Mouse (Mus musculus): Measurements from ENCODE around the gene Ppwd1. TPM values are rescaled to one million over a fixed set of nuclear protein-coding genes. Genes with fewer than 3 reads are reported as not detected.

Gene Ppwd1
- polyA plus RNA-seq, 1 experiment, result 57.4 TPM

- H3K4me3 ChIP-seq (ENCODE audit: low read depth, low read length), result no peak overlapping the region
- no peak overlapping the region for H3K9ac ChIP-seq (ENCODE audit: low read depth, poor library complexity, severe bottlenecking)
- no peak for TF ChIP-seq EP300 (IDR thresholded peaks at IDR 0.05; ENCODE audit: insufficient read depth, low read depth, low read length)
- H3K4me1 ChIP-seq (ENCODE audit: control insufficient read depth, insufficient read depth, low read length), result no peaks in the 10 kb centered on the region
- H3K9me3 ChIP-seq (replicated peaks; ENCODE audit: control insufficient read depth, insufficient read depth, low read length, poor library complexity, severe bottlenecking), result no peaks in the 10 kb centered on the region
- peaks cover 12% of the 10 kb centered on the region for H3K36me3 ChIP-seq (ENCODE audit: control insufficient read depth, insufficient read depth, low read length, poor library complexity, severe bottlenecking)
- no peaks in the 10 kb centered on the region for H3K27me3 ChIP-seq (ENCODE audit: control insufficient read depth, insufficient read depth, low read length, poor library complexity, severe bottlenecking)
- no peak overlapping the region for H3K27ac ChIP-seq (ENCODE audit: insufficient read depth, low read length)
Measured at GRCm38 (mm10) chr13:104172498-104172897, 56.1 kb downstream of the Ppwd1 start.

- H3K9ac ChIP-seq (ENCODE audit: low read depth, poor library complexity, severe bottlenecking), result no peak overlapping the region
- no peaks in the 10 kb centered on the region for H3K27me3 ChIP-seq (ENCODE audit: control insufficient read depth, insufficient read depth, low read length, poor library complexity, severe bottlenecking)
- no peak overlapping the region for H3K27ac ChIP-seq (ENCODE audit: insufficient read depth, low read length)
- peaks cover 19% of the 10 kb centered on the region for H3K36me3 ChIP-seq (ENCODE audit: control insufficient read depth, insufficient read depth, low read length, poor library complexity, severe bottlenecking)
- H3K4me1 ChIP-seq (ENCODE audit: control insufficient read depth, insufficient read depth, low read length), result no peaks in the 10 kb centered on the region
- H3K9me3 ChIP-seq (replicated peaks; ENCODE audit: control insufficient read depth, insufficient read depth, low read length, poor library complexity, severe bottlenecking), result no peaks in the 10 kb centered on the region
- TF ChIP-seq POLR2A (IDR thresholded peaks at IDR 0.05; ENCODE audit: insufficient read depth, low read length) (no peak), EP300 (IDR thresholded peaks at IDR 0.05; ENCODE audit: insufficient read depth, low read depth, low read length) (no peak), CTCF (IDR thresholded peaks at IDR 0.05; ENCODE audit: low read depth, low read length) (no peak)
- H3K4me3 ChIP-seq (ENCODE audit: low read depth, low read length), result no peak overlapping the region
Measured at GRCm38 (mm10) chr13:104171711-104172110, 56.9 kb downstream of the Ppwd1 start.

- no peak overlapping the region for H3K27ac ChIP-seq (ENCODE audit: insufficient read depth, low read length)
- TF ChIP-seq CTCF (IDR thresholded peaks at IDR 0.05; ENCODE audit: low read depth, low read length), result no peak
- no peak for TF ChIP-seq POLR2A (IDR thresholded peaks at IDR 0.05; ENCODE audit: insufficient read depth, low read length)
- TF ChIP-seq EP300 (IDR thresholded peaks at IDR 0.05; ENCODE audit: insufficient read depth, low read depth, low read length), result no peak
- H3K4me3 ChIP-seq (ENCODE audit: low read depth, low read length), result no peak overlapping the region
- no peaks in the 10 kb centered on the region for H3K4me1 ChIP-seq (ENCODE audit: control insufficient read depth, insufficient read depth, low read length)
- no peaks in the 10 kb centered on the region for H3K9me3 ChIP-seq (replicated peaks; ENCODE audit: control insufficient read depth, insufficient read depth, low read length, poor library complexity, severe bottlenecking)
- H3K9ac ChIP-seq (ENCODE audit: low read depth, poor library complexity, severe bottlenecking), result no peak overlapping the region
- H3K27me3 ChIP-seq (ENCODE audit: control insufficient read depth, insufficient read depth, low read length, poor library complexity, severe bottlenecking), result no peaks in the 10 kb centered on the region
- peaks cover 27% of the 10 kb centered on the region for H3K36me3 ChIP-seq (ENCODE audit: control insufficient read depth, insufficient read depth, low read length, poor library complexity, severe bottlenecking)
Measured at GRCm38 (mm10) chr13:104155686-104156085, 73.0 kb downstream of the Ppwd1 start.

Other genes starting within 250 kb of the Ppwd1 start
- 38.9 and 57.6 TPM in 2 replicates for gene Nln, start 119.2 kb downstream of the Ppwd1 start, polyA plus RNA-seq (2011; ENCODE audit: insufficient read depth, insufficient read length, low read depth, missing spikeins)
- gene Sgtb, start 119.1 kb downstream of the Ppwd1 start, polyA plus RNA-seq (2011; ENCODE audit: insufficient read depth, insufficient read length, low read depth, missing spikeins), result 6.7 and 8.0 TPM in 2 replicates
- 66.0 and 79.0 TPM in 2 replicates for gene Trappc13, start 50.4 kb downstream of the Ppwd1 start, polyA plus RNA-seq (2011; ENCODE audit: insufficient read depth, insufficient read length, low read depth, missing spikeins)
- gene Trim23, start 50.0 kb downstream of the Ppwd1 start, polyA plus RNA-seq (2011; ENCODE audit: insufficient read depth, insufficient read length, low read depth, missing spikeins), result 22.8 and 26.8 TPM in 2 replicates
- 42.2 and 44.0 TPM in 2 replicates for gene Cenpk, start 232 bp downstream of the Ppwd1 start, polyA plus RNA-seq (2011; ENCODE audit: insufficient read depth, insufficient read length, low read depth, missing spikeins)
- gene Adamts6, start 59.0 kb upstream of the Ppwd1 start, polyA plus RNA-seq (2011; ENCODE audit: insufficient read depth, insufficient read length, low read depth, missing spikeins), result 2.1 and 2.3 TPM in 2 replicates

Data from ES-Bruce4 (cell line).